Mouse (Mus musculus): Measurements from ENCODE around the gene Zfp750. TPM values are rescaled to one million over a fixed set of nuclear protein-coding genes. Genes with fewer than 3 reads are reported as not detected.

Zfp750 gene
- polyA plus RNA-seq, 1 experiment from 2014 or later: 0.40 TPM

Other genes with a start within 250 kb of the Zfp750 start
- 84.2 and 86.4 TPM in 2 replicates for gene Wdr45b, start 164.9 kb downstream of the Zfp750 start, polyA plus RNA-seq (2015; fragmentation: Nextera tagmentation; extraction: Ambion mirVana)
- gene Rab40b, start 131.1 kb downstream of the Zfp750 start, polyA plus RNA-seq (2015; fragmentation: Nextera tagmentation; extraction: Ambion mirVana): 15.5 and 18.4 TPM in 2 replicates
- 9.7 and 9.9 TPM in 2 replicates for gene Fn3krp, start 97.9 kb downstream of the Zfp750 start, polyA plus RNA-seq (2015; fragmentation: Nextera tagmentation; extraction: Ambion mirVana)
- gene Fn3k, start 84.4 kb downstream of the Zfp750 start, polyA plus RNA-seq (2015; fragmentation: Nextera tagmentation; extraction: Ambion mirVana): 6.7 and 9.5 TPM in 2 replicates
- gene Tbcd, start 67.4 kb downstream of the Zfp750 start, polyA plus RNA-seq (2015; fragmentation: Nextera tagmentation; extraction: Ambion mirVana): 56.7 and 56.8 TPM in 2 replicates
- 6.5 and 7.7 TPM in 2 replicates for gene B3gntl1, start 153.8 kb upstream of the Zfp750 start, polyA plus RNA-seq (2015; fragmentation: Nextera tagmentation; extraction: Ambion mirVana)
- gene Metrnl, start 182.2 kb upstream of the Zfp750 start, polyA plus RNA-seq (2015; fragmentation: Nextera tagmentation; extraction: Ambion mirVana): 23.4 and 24.9 TPM in 2 replicates

Measured in neural tube, embryonic 15.5 days (tissue).